Mouse (Mus musculus): ENCODE data around the gene Herc3.

- TF ChIP-seq CTCF (IDR thresholded peaks at IDR 0.05; ENCODE audit: low read depth): no peak
- TF ChIP-seq EP300 (IDR thresholded peaks at IDR 0.05; ENCODE audit: low read depth): no peak
Observed at GRCm38 (mm10) chr6:58927881-58928280, 96.6 kb downstream of the Herc3 start.

Measured in liver, embryonic 14.5 days (tissue).